Mouse (Mus musculus): ENCODE results near the gene Nedd9. TPM values are rescaled to one million over a fixed set of nuclear protein-coding genes. Genes with fewer than 3 reads are reported as not detected.

Nedd9 gene
- 10.9 and 26.5 TPM in 2 replicates for polyA plus RNA-seq (2011; ENCODE audit: insufficient read depth, insufficient read length, low replicate concordance, missing spikeins)

- H3K27ac ChIP-seq (ENCODE audit: control insufficient read depth, insufficient read depth, low read depth, low read length, poor library complexity): peak within 1 kb of the TSS; percentile 88
These were observed at the start of gene Nedd9 for GRCm38 (mm10) chr13:41486606-41487408. TSS of gene Nedd9 (minus strand) at chr13:41487362.

GRCm38 (mm10) chr13:41532625-41533024 lies 45.5 kb upstream of the Nedd9 start:
- 33% methylated on average over 5 of the region's 5 CpGs for WGBS
- H3K4me1 ChIP-seq (ENCODE audit: control insufficient read depth, insufficient read depth, low read length): no peaks in the 10 kb centered on the region; the same call in 1 of the 2 replicates
- H3K27ac ChIP-seq (ENCODE audit: control insufficient read depth, insufficient read depth, low read depth, low read length, poor library complexity): no peak overlapping the region
- TF ChIP-seq POLR2A (IDR thresholded peaks at IDR 0.05; ENCODE audit: borderline replicate concordance, control insufficient read depth, low read depth, low read length) (no peak), CTCF (IDR thresholded peaks at IDR 0.05; ENCODE audit: control insufficient read depth, insufficient read depth, low read length) (no peak)
- no peak overlapping the region for H3K4me3 ChIP-seq (replicated peaks; ENCODE audit: control insufficient read depth, low read depth, low read length)

More at GRCm38 (mm10) chr13:41486606-41487408, at the start of gene Nedd9:
- peak; percentile 53 for TF ChIP-seq POLR2A (IDR thresholded peaks at IDR 0.05; ENCODE audit: borderline replicate concordance, control insufficient read depth, low read depth, low read length)
- TF ChIP-seq CTCF (IDR thresholded peaks at IDR 0.05; ENCODE audit: control insufficient read depth, insufficient read depth, low read length): no peak
- WGBS: 1% methylated on average over 15 of the region's 15 CpGs
- H3K4me1 ChIP-seq (ENCODE audit: control insufficient read depth, insufficient read depth, low read length): peaks cover 12% of the 10 kb centered on the region
- peak within 1 kb of the TSS; percentile 90 for H3K4me3 ChIP-seq (replicated peaks; ENCODE audit: control insufficient read depth, low read depth, low read length)

GRCm38 (mm10) chr13:41530326-41530725 lies 43.2 kb upstream of the Nedd9 start:
- Histone ChIP-seq H3K4me1 (ENCODE audit: control insufficient read depth, insufficient read depth, low read length) (no peaks in the 10 kb centered on the region; the same call in 1 of the 2 replicates), H3K27ac (ENCODE audit: control insufficient read depth, insufficient read depth, low read depth, low read length, poor library complexity) (no peak overlapping the region), H3K4me3 (replicated peaks; ENCODE audit: control insufficient read depth, low read depth, low read length) (no peak overlapping the region)
- TF ChIP-seq CTCF (IDR thresholded peaks at IDR 0.05; ENCODE audit: control insufficient read depth, insufficient read depth, low read length) (no peak), POLR2A (IDR thresholded peaks at IDR 0.05; ENCODE audit: borderline replicate concordance, control insufficient read depth, low read depth, low read length) (no peak)

GRCm38 (mm10) chr13:41524208-41524607 lies 37.0 kb upstream of the Nedd9 start:
- no peak overlapping the region for H3K27ac ChIP-seq (ENCODE audit: control insufficient read depth, insufficient read depth, low read depth, low read length, poor library complexity)
- 91% methylated on average over 11 of the region's 11 CpGs for WGBS
- H3K4me1 ChIP-seq (ENCODE audit: control insufficient read depth, insufficient read depth, low read length): no peaks in the 10 kb centered on the region; the same call in 1 of the 2 replicates
- TF ChIP-seq POLR2A (IDR thresholded peaks at IDR 0.05; ENCODE audit: borderline replicate concordance, control insufficient read depth, low read depth, low read length) (no peak), CTCF (IDR thresholded peaks at IDR 0.05; ENCODE audit: control insufficient read depth, insufficient read depth, low read length) (no peak)
- H3K4me3 ChIP-seq (replicated peaks; ENCODE audit: control insufficient read depth, low read depth, low read length): no peak overlapping the region

GRCm38 (mm10) chr13:41521296-41521695 lies 34.1 kb upstream of the Nedd9 start:
- H3K4me3 ChIP-seq (replicated peaks; ENCODE audit: control insufficient read depth, low read depth, low read length): no peak overlapping the region
- 58% methylated on average over 4 of the region's 4 CpGs for WGBS
- H3K4me1 ChIP-seq (ENCODE audit: control insufficient read depth, insufficient read depth, low read length): no peaks in the 10 kb centered on the region; the same call in 1 of the 2 replicates
- TF ChIP-seq CTCF (IDR thresholded peaks at IDR 0.05; ENCODE audit: control insufficient read depth, insufficient read depth, low read length): no peak
- H3K27ac ChIP-seq (ENCODE audit: control insufficient read depth, insufficient read depth, low read depth, low read length, poor library complexity): no peak overlapping the region

GRCm38 (mm10) chr13:41520549-41521161 lies 33.5 kb upstream of the Nedd9 start:
- Histone ChIP-seq H3K4me3 (replicated peaks; ENCODE audit: control insufficient read depth, low read depth, low read length) (no peak overlapping the region), H3K4me1 (ENCODE audit: control insufficient read depth, insufficient read depth, low read length) (no peaks in the 10 kb centered on the region; the same call in 1 of the 2 replicates), H3K27ac (ENCODE audit: control insufficient read depth, insufficient read depth, low read depth, low read length, poor library complexity) (peak overlapping the region; percentile 15; the same call in 1 of the 2 replicates)
- TF ChIP-seq POLR2A (IDR thresholded peaks at IDR 0.05; ENCODE audit: borderline replicate concordance, control insufficient read depth, low read depth, low read length) (no peak), CTCF (IDR thresholded peaks at IDR 0.05; ENCODE audit: control insufficient read depth, insufficient read depth, low read length) (no peak)
- 66% methylated on average over 5 of the region's 5 CpGs for WGBS

- H3K27ac ChIP-seq (ENCODE audit: control insufficient read depth, insufficient read depth, low read depth, low read length, poor library complexity): no peak overlapping the region
- 79% methylated on average over 4 of the region's 4 CpGs for WGBS
- no peak overlapping the region for H3K4me3 ChIP-seq (replicated peaks; ENCODE audit: control insufficient read depth, low read depth, low read length)
- H3K4me1 ChIP-seq (ENCODE audit: control insufficient read depth, insufficient read depth, low read length): no peaks in the 10 kb centered on the region; the same call in 1 of the 2 replicates
- TF ChIP-seq CTCF (IDR thresholded peaks at IDR 0.05; ENCODE audit: control insufficient read depth, insufficient read depth, low read length): no peak
- no peak for TF ChIP-seq POLR2A (IDR thresholded peaks at IDR 0.05; ENCODE audit: borderline replicate concordance, control insufficient read depth, low read depth, low read length)
These were observed 32.6 kb upstream of the Nedd9 start for GRCm38 (mm10) chr13:41519792-41520191.

GRCm38 (mm10) chr13:41517193-41517592 lies 30.0 kb upstream of the Nedd9 start:
- no peak for TF ChIP-seq POLR2A (IDR thresholded peaks at IDR 0.05; ENCODE audit: borderline replicate concordance, control insufficient read depth, low read depth, low read length)
- no peak for TF ChIP-seq CTCF (IDR thresholded peaks at IDR 0.05; ENCODE audit: control insufficient read depth, insufficient read depth, low read length)
- H3K4me1 ChIP-seq (ENCODE audit: control insufficient read depth, insufficient read depth, low read length): no peaks in the 10 kb centered on the region; the same call in 1 of the 2 replicates
- H3K4me3 ChIP-seq (replicated peaks; ENCODE audit: control insufficient read depth, low read depth, low read length): no peak overlapping the region
- H3K27ac ChIP-seq (ENCODE audit: control insufficient read depth, insufficient read depth, low read depth, low read length, poor library complexity): no peak overlapping the region
- WGBS: 89% methylated on average over 4 of the region's 4 CpGs

Data from bone marrow, adult 2 months (tissue).